Mouse (Mus musculus) bone marrow macrophage, adult 2 months (primary cell): Measurements from ENCODE around the gene Tifa. TPM values are rescaled to one million over a fixed set of nuclear protein-coding genes. Genes with fewer than 3 reads are reported as not detected.

Experiments used
- H3K27ac ChIP-seq: 2 replicates; pipeline ENCODE4 v1.5.1; 2012; ENCODE audit warnings: low read depth, low read length; ENCODE audit not compliant: insufficient read depth
- H3K4me1 ChIP-seq: 2 replicates; pipeline ENCODE4 v1.6.1; 2012; ENCODE audit warnings: low read length; ENCODE audit not compliant: control insufficient read depth, insufficient read depth
- H3K4me3 ChIP-seq: 2 replicates; pipeline ENCODE4 v1.5.1; 2012; ENCODE audit warnings: mild to moderate bottlenecking, low read length, moderate library complexity; ENCODE audit not compliant: insufficient read depth
- CTCF ChIP-seq: IDR thresholded peaks from 2 replicates; pipeline ENCODE4 v1.5.1; 2012; ENCODE audit warnings: low read depth, mild to moderate bottlenecking, low read length, moderate library complexity
- POLR2A ChIP-seq: IDR thresholded peaks from 2 replicates; pipeline ENCODE4 v1.6.1; 2012; ENCODE audit warnings: mild to moderate bottlenecking, low read depth, low read length, borderline replicate concordance
- polyA plus RNA-seq: library from polyadenylated mRNA; stranded (reverse); fragments of >200 nt; gene quantifications from 2 replicates; pipeline ENCODE4 v1.2.4, GENCODE M21; 2012; ENCODE audit not compliant: missing spikeins, insufficient read depth, insufficient read length

The Tifa gene
- polyA plus RNA-seq, 1 experiment: 97.9 TPM

DNA sequence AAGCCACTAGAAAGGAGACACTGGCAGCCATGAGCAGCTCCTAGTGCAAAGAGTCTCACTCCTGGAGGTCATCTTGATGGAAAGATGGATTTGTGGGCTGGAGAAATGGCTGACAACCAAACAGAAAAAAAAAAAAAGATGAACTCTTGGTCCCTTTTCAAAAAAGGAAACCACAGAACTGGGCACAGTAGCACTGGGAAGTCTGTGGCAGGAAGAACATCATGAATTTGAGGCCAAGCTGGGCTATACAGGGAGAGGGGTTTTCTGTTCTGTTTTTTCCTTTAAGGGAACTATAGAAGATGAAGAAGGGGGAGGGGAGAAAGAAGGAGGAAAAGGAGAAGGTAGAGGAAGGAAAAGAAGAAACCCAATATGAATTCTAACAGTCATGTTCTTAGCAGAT is 2.6 kb upstream of the Tifa start:
- Histone ChIP-seq H3K4me3 (no peak overlapping the region), H3K4me1 (peaks cover 25% of the 10 kb centered on the region), H3K27ac (peak overlapping the region; percentile 91)
- TF ChIP-seq POLR2A: no peak
- no peak for TF ChIP-seq CTCF

DNA sequence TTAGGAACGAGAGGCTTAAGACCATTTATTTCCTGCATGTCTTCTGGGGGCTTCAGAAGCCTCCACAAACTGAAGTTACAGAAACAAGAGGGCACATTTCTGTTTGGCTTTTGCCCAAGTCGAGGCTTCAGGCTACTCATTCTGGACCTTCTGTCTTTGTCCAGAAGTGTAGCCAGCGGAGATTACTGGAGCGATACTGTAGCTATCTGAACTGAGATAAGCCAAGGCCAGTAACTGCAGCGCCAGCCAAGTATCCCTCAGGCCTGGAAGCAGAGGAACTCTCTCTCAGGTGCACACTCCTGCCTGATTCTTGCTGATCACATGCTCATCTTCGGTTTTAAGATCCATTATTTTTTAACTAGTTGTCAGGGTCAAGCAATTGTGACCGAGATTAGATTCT is 1.6 kb upstream of the Tifa start:
- Histone ChIP-seq H3K4me1 (peaks cover 31% of the 10 kb centered on the region), H3K4me3 (peak overlapping the region; percentile 27)
- TF ChIP-seq CTCF (no peak), POLR2A (no peak)

GRCm38 (mm10) chr3:127788919-127789318 is 686 bp upstream of the Tifa start:
- Histone ChIP-seq H3K4me3 (peak overlapping the region; percentile 93), H3K27ac (peak overlapping the region; percentile 95), H3K4me1 (peaks cover 35% of the 10 kb centered on the region)
- TF ChIP-seq POLR2A (no peak), CTCF (no peak)

More for the DNA sequence above, 1.6 kb upstream of the Tifa start:
- peak overlapping the region; percentile 64 for H3K27ac ChIP-seq

- peaks cover 27% of the 10 kb centered on the region for H3K4me1 ChIP-seq
- H3K4me3 ChIP-seq: peak overlapping the region; percentile 93
- H3K27ac ChIP-seq: peak overlapping the region; percentile 95
- TF ChIP-seq CTCF (0 out of 2 replicates have a peak, but pooled peaks have one; percentile 14), POLR2A (no peak)
Measured at GRCm38 (mm10) chr3:127790234-127791055, 840 bp downstream of the Tifa start.

- Histone ChIP-seq H3K4me1 (peaks cover 24% of the 10 kb centered on the region), H3K27ac (peak overlapping the region; percentile 95)
- TF ChIP-seq POLR2A: 0 out of 2 replicates have a peak, but pooled peaks have one; percentile 20
- no peak for TF ChIP-seq CTCF
Measured at GRCm38 (mm10) chr3:127791056-127791483, 1.5 kb downstream of the Tifa start.

GRCm38 (mm10) chr3:127791595-127792561 is 2.3 kb downstream of the Tifa start:
- no peak for TF ChIP-seq POLR2A
- no peak for TF ChIP-seq CTCF
- Histone ChIP-seq H3K4me3 (peak overlapping the region; percentile 93), H3K4me1 (peaks cover 18% of the 10 kb centered on the region), H3K27ac (peak overlapping the region; percentile 95)

More at GRCm38 (mm10) chr3:127791056-127791483, 1.5 kb downstream of the Tifa start:
- H3K4me3 ChIP-seq: peak overlapping the region; percentile 93

GRCm38 (mm10) chr3:127793022-127793421 is 3.4 kb downstream of the Tifa start:
- H3K4me1 ChIP-seq: peaks cover 15% of the 10 kb centered on the region
- H3K4me3 ChIP-seq: peak overlapping the region; percentile 61
- H3K27ac ChIP-seq: peak overlapping the region; percentile 95
- TF ChIP-seq CTCF (no peak), POLR2A (no peak)

DNA sequence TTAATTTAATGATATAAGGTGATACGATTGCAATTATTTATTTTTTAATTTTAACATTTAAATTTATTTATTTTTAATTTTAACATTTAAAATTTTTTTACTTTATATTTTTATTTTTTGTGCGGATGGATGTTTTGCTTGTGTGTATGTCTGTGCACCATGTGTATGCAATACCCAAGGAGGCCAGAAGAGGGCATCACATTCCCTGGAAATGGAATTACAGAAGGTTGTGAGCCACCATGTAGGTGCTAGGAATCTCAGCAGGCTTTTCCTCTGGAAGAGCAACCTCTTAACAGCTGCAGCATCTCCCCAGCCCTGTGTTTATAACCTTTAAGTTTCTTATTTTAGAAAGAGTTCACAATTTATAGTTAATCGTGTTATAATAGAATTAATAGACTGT is 6.2 kb downstream of the Tifa start:
- no peak overlapping the region for H3K4me3 ChIP-seq
- H3K27ac ChIP-seq: no peak overlapping the region
- peaks cover 9% of the 10 kb centered on the region for H3K4me1 ChIP-seq
- TF ChIP-seq POLR2A (no peak), CTCF (no peak)

DNA sequence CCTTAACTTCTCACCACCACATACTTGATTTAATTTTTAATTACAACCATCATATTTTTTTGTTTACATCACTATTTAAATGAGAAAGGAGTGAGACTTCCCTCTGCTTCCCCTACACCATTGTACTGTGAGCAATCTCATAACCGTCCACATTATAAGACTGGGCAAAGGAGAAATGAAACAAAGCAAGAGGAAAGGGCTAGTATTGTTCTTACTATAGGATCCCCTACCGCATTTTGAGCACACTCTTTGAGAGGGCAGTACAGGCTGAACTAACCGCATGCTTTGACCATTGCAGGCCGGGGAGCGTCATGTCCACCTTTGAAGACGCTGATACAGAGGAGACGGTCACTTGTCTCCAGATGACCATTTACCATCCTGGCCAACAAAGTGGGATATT is 6.7 kb downstream of the Tifa start:
- Histone ChIP-seq H3K4me3 (no peak overlapping the region), H3K27ac (no peak overlapping the region), H3K4me1 (peaks cover 9% of the 10 kb centered on the region)
- TF ChIP-seq CTCF (no peak), POLR2A (no peak)

DNA sequence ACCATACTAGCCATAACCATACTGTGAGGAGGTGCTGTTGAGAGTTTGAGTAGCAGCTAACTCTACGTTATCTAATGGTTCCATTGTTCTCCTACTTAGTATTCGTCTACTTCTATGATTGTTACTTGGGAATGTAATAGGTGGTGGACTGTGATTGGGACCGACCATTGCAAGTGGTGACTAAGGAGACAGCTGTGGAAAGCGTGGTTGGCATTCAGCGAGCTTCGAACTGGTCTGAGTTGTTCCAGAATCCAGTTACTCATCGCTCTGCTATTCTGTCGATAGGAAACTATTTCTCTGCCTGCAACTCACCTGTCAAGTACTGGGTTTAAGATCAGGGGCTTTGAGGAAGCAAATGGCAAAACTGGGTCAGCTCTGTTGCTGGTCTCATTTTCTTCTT is 11.6 kb downstream of the Tifa start:
- TF ChIP-seq CTCF (no peak), POLR2A (no peak)
- H3K4me1 ChIP-seq: peaks cover 5% of the 10 kb centered on the region
- H3K27ac ChIP-seq: no peak overlapping the region
- H3K4me3 ChIP-seq: no peak overlapping the region
